Mouse (Mus musculus) right cerebral cortex, postnatal 14 days (tissue): ENCODE results near the gene Ppp2r3d.

Experiments
- DNase-seq: peaks from one replicate; pipeline ENCODE4 v3.0.0; 2022

Ppp2r3d gene

DNA sequence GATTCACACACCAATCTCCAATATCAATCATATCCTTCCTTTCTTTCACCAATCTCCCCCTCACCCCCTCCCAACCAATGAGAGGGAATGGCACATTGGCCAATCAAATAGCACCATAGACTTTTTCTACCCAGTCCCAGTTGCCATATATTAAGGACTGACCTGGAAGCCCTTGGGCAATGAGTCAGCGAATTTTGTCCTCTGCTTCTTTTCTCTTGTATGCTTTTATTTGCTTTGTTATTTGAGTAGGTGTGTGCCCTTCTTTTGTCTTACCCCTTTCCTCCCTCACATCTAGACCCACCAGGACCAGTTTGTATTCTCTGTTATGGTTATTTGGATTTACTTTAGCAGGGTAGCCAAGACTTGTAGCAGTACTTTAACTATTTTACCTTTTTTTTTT, 68.1 kb downstream of the Ppp2r3d start:
- DNase-seq, result no peak
